Mouse (Mus musculus): ENCODE results near the gene Mepce.

DNA sequence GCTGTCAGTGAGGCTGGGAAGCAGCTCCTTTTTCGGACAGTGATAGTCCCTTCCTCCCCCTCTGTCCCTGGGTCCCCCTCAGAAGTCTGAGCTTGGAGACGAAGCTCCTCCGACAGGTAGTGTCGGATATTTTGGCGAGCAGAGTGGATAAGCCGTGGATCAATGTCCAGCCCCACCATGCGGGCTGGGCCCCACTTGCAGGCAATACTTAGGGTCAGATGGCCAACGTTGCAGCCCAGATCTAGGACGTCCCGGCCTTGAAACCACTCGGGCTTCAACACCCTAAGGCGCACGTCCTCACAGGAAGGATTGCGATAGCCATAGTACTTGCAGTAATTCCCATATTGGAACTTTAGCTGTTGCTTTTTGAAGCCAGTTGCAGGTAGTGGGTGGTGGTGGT lies 2.9 kb downstream of the Mepce start:
- TF ChIP-seq GATA1 (IDR thresholded peaks at IDR 0.05; ENCODE audit: low read length), result no peak
- TF ChIP-seq TAL1 (IDR thresholded peaks at IDR 0.05; ENCODE audit: low read length), result no peak

All from erythroblast, embryonic 14.5 days (primary cell).